Mouse (Mus musculus) C2C12 (cell line): ENCODE data around the gene Borcs5.

ENCODE experiments used
- CEBPB ChIP-seq: IDR thresholded peaks from one replicate; pipeline ENCODE4 v1.6.1; 2011; ENCODE audit warnings: low read depth, mild to moderate bottlenecking, control low read depth, moderate library complexity
- CTCF ChIP-seq: IDR thresholded peaks from one replicate; pipeline ENCODE4 v1.5.1; 2011; ENCODE audit not compliant: control insufficient read depth, insufficient read depth, insufficient read length
- MAX ChIP-seq: IDR thresholded peaks from one replicate; pipeline ENCODE4 v1.6.1; 2011; ENCODE audit warnings: mild to moderate bottlenecking, control low read depth
- MYOD1 ChIP-seq: IDR thresholded peaks from one replicate; pipeline ENCODE4 v1.6.1; 2011; ENCODE audit warnings: low read depth; ENCODE audit not compliant: control insufficient read depth, insufficient read length
- MYOG ChIP-seq: IDR thresholded peaks from one replicate; pipeline ENCODE4 v1.6.1; 2011; ENCODE audit not compliant: control insufficient read depth, insufficient read length; ENCODE audit errors: extremely low read depth
- USF1 ChIP-seq: IDR thresholded peaks from one replicate; pipeline ENCODE4 v1.6.1; 2011; ENCODE audit warnings: low read depth, mild to moderate bottlenecking, control low read depth, moderate library complexity

DNA sequence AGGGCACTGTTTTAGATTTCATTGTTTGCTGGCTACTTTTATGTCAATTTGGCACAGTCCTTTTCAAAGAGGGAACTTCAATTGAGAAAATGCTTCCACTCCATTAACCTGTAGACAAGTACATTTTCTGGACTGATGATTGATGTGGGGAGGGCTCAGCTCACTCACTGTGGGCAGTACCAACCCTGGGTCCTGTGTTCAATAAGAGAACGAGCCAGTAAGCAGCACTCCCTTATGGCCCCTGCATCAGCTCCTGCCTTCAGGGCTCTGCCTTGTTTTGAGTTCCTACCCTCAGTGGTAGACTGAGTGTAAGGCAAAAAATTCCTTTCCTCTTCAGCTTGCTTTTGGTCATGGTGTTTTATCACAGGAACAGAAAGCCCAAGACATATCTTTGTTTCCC is 74.6 kb downstream of the Borcs5 start:
- TF ChIP-seq CTCF (no peak), MYOD1 (no peak), USF1 (no peak), MYOG (no peak), CEBPB (no peak), MAX (no peak)
